Mouse (Mus musculus): ENCODE data around the gene Dact3. TPM values are rescaled to one million over a fixed set of nuclear protein-coding genes. Genes with fewer than 3 reads are reported as not detected.

Gene Dact3
- polyA plus RNA-seq, 1 experiment from 2014 or later: 7.8 TPM

GRCm38 (mm10) chr7:16890944-16891343 lies 15.8 kb downstream of the Dact3 start:
- peaks cover 5% of the 10 kb centered on the region for H3K9me3 ChIP-seq (ENCODE audit: low read depth, low read length)
- peaks cover 8% of the 10 kb centered on the region; the same call in 1 of the 2 replicates for H3K4me1 ChIP-seq (ENCODE audit: insufficient read depth)
- H3K4me2 ChIP-seq: peak overlapping the region; percentile 74
- WGBS: 4% methylated on average over 23 of the region's 23 CpGs
- peaks cover 22% of the 10 kb centered on the region for H3K36me3 ChIP-seq (ENCODE audit: insufficient read depth)
- H3K27ac ChIP-seq (ENCODE audit: low read depth): peak overlapping the region; percentile 97
- H3K9ac ChIP-seq: peak overlapping the region; percentile 20; the same call in 1 of the 2 replicates
- no peak for TF ChIP-seq CTCF (IDR thresholded peaks at IDR 0.05; ENCODE audit: low read depth)
- ATAC-seq (ENCODE audit: insufficient read depth) (peak; percentile 87), DNase-seq (peak; percentile 97)
- peaks cover 20% of the 10 kb centered on the region for H3K27me3 ChIP-seq (ENCODE audit: insufficient read depth, low read length)
- H3K4me3 ChIP-seq (ENCODE audit: low read depth, low read length): peak overlapping the region; percentile 37; the same call in 1 of the 2 replicates

- Histone ChIP-seq H3K4me2 (peak within 1 kb of the TSS; percentile 74), H3K27ac (ENCODE audit: low read depth) (peak within 1 kb of the TSS; percentile 97), H3K4me1 (ENCODE audit: insufficient read depth) (peaks cover 8% of the 10 kb centered on the region; the same call in 1 of the 2 replicates), H3K27me3 (ENCODE audit: insufficient read depth, low read length) (peaks cover 18% of the 10 kb centered on the region; the same call in 1 of the 2 replicates), H3K36me3 (ENCODE audit: insufficient read depth) (peaks cover 14% of the 10 kb centered on the region), H3K9me3 (ENCODE audit: low read depth, low read length) (no peaks in the 10 kb centered on the region), H3K9ac (peak within 1 kb of the TSS; percentile 21; the same call in 1 of the 2 replicates), H3K4me3 (ENCODE audit: low read depth, low read length) (peak within 1 kb of the TSS; percentile 37)
- ATAC-seq (ENCODE audit: insufficient read depth) (peak; percentile 84), DNase-seq (peak; percentile 97)
- WGBS: under 1% methylated on average over 30 of the region's 30 CpGs
- peak; percentile 96 for TF ChIP-seq CTCF (IDR thresholded peaks at IDR 0.05; ENCODE audit: low read depth)
Observed at GRCm38 (mm10) chr7:16891641-16892351, 16.7 kb downstream of the Dact3 start, which contains the start of gene Gng8. Gene Gng8, plus strand, starts transcription at chr7:16891786.

- peaks cover 8% of the 10 kb centered on the region for H3K36me3 ChIP-seq (ENCODE audit: insufficient read depth)
- H3K27ac ChIP-seq (ENCODE audit: low read depth): no peak overlapping the region
- 26% methylated on average over 9 of the region's 9 CpGs for WGBS
- peak overlapping the region; percentile 21; the same call in 1 of the 2 replicates for H3K9ac ChIP-seq
- no peaks in the 10 kb centered on the region for H3K9me3 ChIP-seq (ENCODE audit: low read depth, low read length)
- DNase-seq (no peak), ATAC-seq (ENCODE audit: insufficient read depth) (peak; percentile 2; the same call in 1 of the 2 replicates)
- H3K27me3 ChIP-seq (ENCODE audit: insufficient read depth, low read length): peaks cover 18% of the 10 kb centered on the region; the same call in 1 of the 2 replicates
- H3K4me2 ChIP-seq: peak overlapping the region; percentile 74
- H3K4me1 ChIP-seq (ENCODE audit: insufficient read depth): peaks cover 8% of the 10 kb centered on the region; the same call in 1 of the 2 replicates
- TF ChIP-seq CTCF (IDR thresholded peaks at IDR 0.05; ENCODE audit: low read depth): no peak
- H3K4me3 ChIP-seq (ENCODE audit: low read depth, low read length): peak overlapping the region; percentile 37
Observed at GRCm38 (mm10) chr7:16892352-16892730, 17.2 kb downstream of the Dact3 start.

GRCm38 (mm10) chr7:16893612-16894011 lies 18.5 kb downstream of the Dact3 start:
- Histone ChIP-seq H3K36me3 (ENCODE audit: insufficient read depth) (no peaks in the 10 kb centered on the region), H3K4me1 (ENCODE audit: insufficient read depth) (peaks cover 8% of the 10 kb centered on the region; the same call in 1 of the 2 replicates), H3K9me3 (ENCODE audit: low read depth, low read length) (no peaks in the 10 kb centered on the region), H3K9ac (no peak overlapping the region), H3K4me2 (peak overlapping the region; percentile 74), H3K27me3 (ENCODE audit: insufficient read depth, low read length) (peaks cover 18% of the 10 kb centered on the region; the same call in 1 of the 2 replicates), H3K27ac (ENCODE audit: low read depth) (no peak overlapping the region), H3K4me3 (ENCODE audit: low read depth, low read length) (no peak overlapping the region)
- WGBS: 5% methylated on average over 6 of the region's 6 CpGs
- no peak for TF ChIP-seq CTCF (IDR thresholded peaks at IDR 0.05; ENCODE audit: low read depth)
- DNase-seq (no peak), ATAC-seq (ENCODE audit: insufficient read depth) (no peak)

GRCm38 (mm10) chr7:16894279-16894678 lies 19.2 kb downstream of the Dact3 start:
- Histone ChIP-seq H3K4me3 (ENCODE audit: low read depth, low read length) (no peak overlapping the region), H3K27ac (ENCODE audit: low read depth) (no peak overlapping the region), H3K4me2 (peak overlapping the region; percentile 60), H3K9me3 (ENCODE audit: low read depth, low read length) (no peaks in the 10 kb centered on the region), H3K9ac (no peak overlapping the region), H3K36me3 (ENCODE audit: insufficient read depth) (no peaks in the 10 kb centered on the region), H3K27me3 (ENCODE audit: insufficient read depth, low read length) (peaks cover 18% of the 10 kb centered on the region), H3K4me1 (ENCODE audit: insufficient read depth) (peaks cover 8% of the 10 kb centered on the region; the same call in 1 of the 2 replicates)
- ATAC-seq (ENCODE audit: insufficient read depth) (no peak), DNase-seq (no peak)
- TF ChIP-seq CTCF (IDR thresholded peaks at IDR 0.05; ENCODE audit: low read depth): no peak
- 4% methylated on average over 4 of the region's 4 CpGs for WGBS

- no peak for ATAC-seq (ENCODE audit: insufficient read depth)
- peak overlapping the region; percentile 9; the same call in 1 of the 2 replicates for H3K9ac ChIP-seq
- peaks cover 8% of the 10 kb centered on the region; the same call in 1 of the 2 replicates for H3K4me1 ChIP-seq (ENCODE audit: insufficient read depth)
- no peak overlapping the region for H3K27ac ChIP-seq (ENCODE audit: low read depth)
- H3K27me3 ChIP-seq (ENCODE audit: insufficient read depth, low read length): peaks cover 18% of the 10 kb centered on the region
- H3K36me3 ChIP-seq (ENCODE audit: insufficient read depth): no peaks in the 10 kb centered on the region
- H3K9me3 ChIP-seq (ENCODE audit: low read depth, low read length): no peaks in the 10 kb centered on the region
- peak; percentile 90 for TF ChIP-seq CTCF (IDR thresholded peaks at IDR 0.05; ENCODE audit: low read depth)
- H3K4me3 ChIP-seq (ENCODE audit: low read depth, low read length): peak overlapping the region; percentile 21; the same call in 1 of the 2 replicates
- under 1% methylated on average over 24 of the region's 24 CpGs for WGBS
- DNase-seq: peak; percentile 91
- peak overlapping the region; percentile 60 for H3K4me2 ChIP-seq
Observed at GRCm38 (mm10) chr7:16895000-16895399, 19.9 kb downstream of the Dact3 start.

- DNase-seq (no peak), ATAC-seq (ENCODE audit: insufficient read depth) (no peak)
- peak overlapping the region; percentile 21; the same call in 1 of the 2 replicates for H3K4me3 ChIP-seq (ENCODE audit: low read depth, low read length)
- no peaks in the 10 kb centered on the region for H3K9me3 ChIP-seq (ENCODE audit: low read depth, low read length)
- peak overlapping the region; percentile 9; the same call in 1 of the 2 replicates for H3K9ac ChIP-seq
- H3K27ac ChIP-seq (ENCODE audit: low read depth): no peak overlapping the region
- TF ChIP-seq CTCF (IDR thresholded peaks at IDR 0.05; ENCODE audit: low read depth): no peak
- WGBS: 24% methylated on average over 10 of the region's 10 CpGs
- peak overlapping the region; percentile 60 for H3K4me2 ChIP-seq
- peaks cover 8% of the 10 kb centered on the region; the same call in 1 of the 2 replicates for H3K4me1 ChIP-seq (ENCODE audit: insufficient read depth)
- H3K36me3 ChIP-seq (ENCODE audit: insufficient read depth): no peaks in the 10 kb centered on the region
- peaks cover 20% of the 10 kb centered on the region for H3K27me3 ChIP-seq (ENCODE audit: insufficient read depth, low read length)
Observed at GRCm38 (mm10) chr7:16895511-16895910, 20.4 kb downstream of the Dact3 start.
